Mouse (Mus musculus) granulocyte monocyte progenitor cell, adult 5-6 weeks (primary cell): ENCODE results near the gene Abcc5. TPM values are rescaled to one million over a fixed set of nuclear protein-coding genes. Genes with fewer than 3 reads are reported as not detected.

Source experiments
- total RNA-seq, 2 experiments: library from RNA; stranded (forward) in 1 of 2; stranded (reverse) in 1 of 2; fragments of 200-712, 200-1000 nt in 1 of 2; fragments of >200 nt in 1 of 2; fragmentation: Nextera tagmentation in 1 of 2; gene quantifications; 2 replicates each; pipeline ENCODE4 v1.2.3; 2014 to 2017

Gene Abcc5
- total RNA-seq, 2 experiments from 2014 or later, result 10.7 to 16.4 TPM

Other genes starting within 250 kb of the Abcc5 start
- gene Map6d1, start 185.0 kb downstream of the Abcc5 start, total RNA-seq (2014; fragmentation: Nextera tagmentation), result not detected in 2 replicates
- not detected in 2 replicates for gene Map6d1, start 185.0 kb downstream of the Abcc5 start, total RNA-seq (2017)
- gene Parl, start 124.0 kb downstream of the Abcc5 start, total RNA-seq (2014; fragmentation: Nextera tagmentation), result 144 and 145 TPM in 2 replicates
- gene Parl, start 124.0 kb downstream of the Abcc5 start, total RNA-seq (2017), result 180 and 240 TPM in 2 replicates
- gene Cyp2ab1, start 101.0 kb downstream of the Abcc5 start, total RNA-seq (2014; fragmentation: Nextera tagmentation), result 2.2 TPM in 1 of 2 replicates, not detected in the other
- 0.26 TPM in 1 of 2 replicates, not detected in the other for gene Cyp2ab1, start 101.0 kb downstream of the Abcc5 start, total RNA-seq (2017)
- 61.7 and 84.4 TPM in 2 replicates for gene Eif2b5, start 72.4 kb upstream of the Abcc5 start, total RNA-seq (2014; fragmentation: Nextera tagmentation)
- gene Eif2b5, start 72.4 kb upstream of the Abcc5 start, total RNA-seq (2017), result 87.0 and 90.0 TPM in 2 replicates
- gene Dvl3, start 90.6 kb upstream of the Abcc5 start, total RNA-seq (2014; fragmentation: Nextera tagmentation), result 26.4 and 30.7 TPM in 2 replicates
- 2.0 and 2.3 TPM in 2 replicates for gene Dvl3, start 90.6 kb upstream of the Abcc5 start, total RNA-seq (2017)
- gene Ap2m1, start 109.1 kb upstream of the Abcc5 start, total RNA-seq (2014; fragmentation: Nextera tagmentation), result 206 and 247 TPM in 2 replicates
- gene Ap2m1, start 109.1 kb upstream of the Abcc5 start, total RNA-seq (2017), result 175 and 225 TPM in 2 replicates
- 33.0 and 42.3 TPM in 2 replicates for gene Abcf3, start 122.2 kb upstream of the Abcc5 start, total RNA-seq (2014; fragmentation: Nextera tagmentation)
- 55.1 and 96.9 TPM in 2 replicates for gene Abcf3, start 122.2 kb upstream of the Abcc5 start, total RNA-seq (2017)
- gene Vwa5b2, start 163.1 kb upstream of the Abcc5 start, total RNA-seq (2014; fragmentation: Nextera tagmentation), result not detected in 2 replicates
- not detected in 2 replicates for gene Vwa5b2, start 163.1 kb upstream of the Abcc5 start, total RNA-seq (2017)
- gene Eef1akmt4, start 185.2 kb upstream of the Abcc5 start, total RNA-seq (2014; fragmentation: Nextera tagmentation), result 34.5 and 65.8 TPM in 2 replicates
- 12.4 and 15.5 TPM in 2 replicates for gene Eef1akmt4, start 185.2 kb upstream of the Abcc5 start, total RNA-seq (2017)
- gene Gm49333, start 185.2 kb upstream of the Abcc5 start, total RNA-seq (2014; fragmentation: Nextera tagmentation), result not detected in 2 replicates
- gene Gm49333, start 185.2 kb upstream of the Abcc5 start, total RNA-seq (2017), result not detected in 2 replicates
- gene Alg3, start 185.3 kb upstream of the Abcc5 start, total RNA-seq (2014; fragmentation: Nextera tagmentation), result 39.6 and 41.2 TPM in 2 replicates
- gene Alg3, start 185.3 kb upstream of the Abcc5 start, total RNA-seq (2017), result 18.2 and 25.2 TPM in 2 replicates
- gene Camk2n2, start 194.9 kb upstream of the Abcc5 start, total RNA-seq (2014; fragmentation: Nextera tagmentation), result 0.56 TPM in 1 of 2 replicates, not detected in the other
- 0.43 and 1.8 TPM in 2 replicates for gene Camk2n2, start 194.9 kb upstream of the Abcc5 start, total RNA-seq (2017)
- 0.77 TPM in 1 of 2 replicates, not detected in the other for gene Ece2, start 203.4 kb upstream of the Abcc5 start, total RNA-seq (2014; fragmentation: Nextera tagmentation)
- gene Ece2, start 203.4 kb upstream of the Abcc5 start, total RNA-seq (2017), result 1.3 TPM in 1 of 2 replicates, not detected in the other
- gene Psmd2, start 225.3 kb upstream of the Abcc5 start, total RNA-seq (2014; fragmentation: Nextera tagmentation), result 144 and 149 TPM in 2 replicates
- 215 and 220 TPM in 2 replicates for gene Psmd2, start 225.3 kb upstream of the Abcc5 start, total RNA-seq (2017)
- 242 and 249 TPM in 2 replicates for gene Eif4g1, start 241.9 kb upstream of the Abcc5 start, total RNA-seq (2014; fragmentation: Nextera tagmentation)
- 312 and 346 TPM in 2 replicates for gene Eif4g1, start 241.9 kb upstream of the Abcc5 start, total RNA-seq (2017)